Mouse (Mus musculus) small intestine, adult 2 months (tissue): ENCODE data around the gene Il15.

Experiments used
- CTCF ChIP-seq: fragments of 200-500 bp; IDR thresholded peaks from 2 replicates; pipeline ENCODE4 v1.5.1; 2012; ENCODE audit warnings: low read depth, mild to moderate bottlenecking, control low read depth, inconsistent platforms, low read length, moderate library complexity, mixed read lengths; ENCODE audit not compliant: insufficient replicate concordance, insufficient read length; ENCODE audit errors: extremely low read depth
- POLR2A ChIP-seq: fragments of 200-500 bp; IDR thresholded peaks from 2 replicates; pipeline ENCODE4 v1.6.1; 2012; ENCODE audit warnings: low read depth, mild to moderate bottlenecking, control low read depth, inconsistent platforms, low read length, moderate library complexity

DNA sequence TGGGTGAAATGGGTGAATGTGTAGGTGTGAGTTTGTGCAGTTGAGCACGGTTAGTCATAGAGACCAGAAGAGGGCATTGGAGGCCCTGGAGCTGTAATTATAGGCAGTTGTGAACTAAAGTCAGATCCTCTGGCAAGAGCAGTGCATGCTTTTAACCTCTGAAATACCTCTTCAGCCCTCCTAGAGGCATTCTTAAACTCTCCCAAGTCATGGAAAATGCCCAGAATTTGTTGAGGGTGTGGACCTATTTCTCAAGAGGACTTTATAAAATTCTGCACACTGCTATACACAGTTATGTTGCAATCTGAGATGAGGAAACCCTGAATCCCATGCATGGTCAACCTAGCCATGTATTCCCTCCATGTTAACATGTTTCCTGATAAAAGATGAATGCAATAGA is 77.0 kb downstream of the Il15 start:
- TF ChIP-seq CTCF, result no peak
- TF ChIP-seq POLR2A, result no peak
